Mouse (Mus musculus) G1E-ER4 (cell line): ENCODE measurements around the gene Tox4. TPM values are rescaled to one million over a fixed set of nuclear protein-coding genes. Genes with fewer than 3 reads are reported as not detected.

Experiments
- GATA1 ChIP-seq: IDR thresholded peaks from one replicate; pipeline ENCODE4 v1.8.0; 2012; ENCODE audit warnings: low read length, inconsistent platforms
- polyA plus RNA-seq: library from polyadenylated mRNA; stranded (reverse); fragments of >175 nt; gene quantifications from 2 replicates; pipeline ENCODE4 v1.2.3, GENCODE M21; 2012

The Tox4 gene
- polyA plus RNA-seq, 1 experiment: 52.5 TPM

DNA sequence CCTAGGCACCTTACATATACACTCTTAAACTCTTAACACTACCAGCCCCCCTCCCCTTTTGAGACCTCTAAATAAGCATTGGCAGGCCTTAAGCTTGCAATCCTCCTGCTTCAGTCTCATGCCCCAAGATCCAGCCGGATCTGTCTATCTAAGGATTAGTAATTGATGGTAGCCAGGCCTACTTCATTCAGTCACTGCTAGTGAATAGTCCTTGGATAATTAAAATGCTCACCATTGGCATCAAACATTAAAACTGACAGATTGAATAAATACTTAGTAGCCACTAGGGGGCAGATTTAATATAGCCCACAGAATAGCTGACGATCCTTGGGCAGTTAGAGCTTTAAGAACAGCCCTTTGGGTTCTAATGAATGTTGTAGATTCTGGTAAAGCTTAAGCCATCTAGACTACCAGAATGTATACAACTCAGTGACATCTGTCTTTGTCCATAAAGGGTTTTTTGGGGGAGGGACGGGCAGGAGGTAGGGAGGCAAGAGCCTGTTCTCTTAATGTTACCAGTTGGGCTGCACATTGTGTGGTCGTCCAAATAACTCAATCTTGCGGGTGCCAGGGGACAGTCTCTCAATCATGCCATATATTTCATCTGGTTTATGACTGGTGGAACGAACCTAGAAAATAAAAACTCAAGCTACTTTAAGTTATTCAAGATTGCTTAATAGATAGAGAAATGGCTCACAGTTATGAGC is 16.8 kb downstream of the Tox4 start:
- TF ChIP-seq GATA1: no peak

DNA sequence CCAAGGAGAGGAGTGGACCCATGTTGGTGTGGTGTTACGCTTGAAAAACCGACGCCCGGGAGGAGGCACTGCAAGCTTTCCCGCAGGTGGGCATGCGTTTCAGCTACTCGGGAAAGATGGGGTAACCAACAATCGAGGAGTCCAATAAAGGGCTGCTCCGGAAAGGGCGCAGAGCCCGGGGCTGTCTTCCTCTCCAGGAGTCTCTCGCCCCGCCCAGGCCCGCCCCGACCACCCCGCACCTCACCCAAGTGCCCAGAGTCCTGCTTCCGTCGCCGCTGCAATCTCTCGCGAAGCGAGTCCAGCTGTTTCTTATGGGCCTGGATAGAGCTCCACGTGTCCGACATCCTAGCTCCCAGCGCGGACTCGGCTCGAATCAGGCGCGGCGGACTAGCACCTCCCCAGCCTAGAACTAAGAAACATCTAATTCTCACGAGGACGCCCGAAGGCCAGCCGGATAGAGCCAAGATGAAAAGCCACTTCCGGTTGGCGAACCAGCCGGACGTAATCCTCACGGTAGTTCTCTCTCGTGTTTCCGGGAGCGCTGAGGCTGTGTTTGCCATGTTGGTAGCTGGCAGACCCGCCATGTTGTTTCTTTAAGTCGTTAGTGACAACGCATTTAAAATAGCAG is 25.8 kb downstream of the Tox4 start, which contains the start of gene Mettl3:
Gene Mettl3, minus strand, starts transcription at position 485 of the 628 bp plus-strand sequence.
- TF ChIP-seq GATA1: no peak

DNA sequence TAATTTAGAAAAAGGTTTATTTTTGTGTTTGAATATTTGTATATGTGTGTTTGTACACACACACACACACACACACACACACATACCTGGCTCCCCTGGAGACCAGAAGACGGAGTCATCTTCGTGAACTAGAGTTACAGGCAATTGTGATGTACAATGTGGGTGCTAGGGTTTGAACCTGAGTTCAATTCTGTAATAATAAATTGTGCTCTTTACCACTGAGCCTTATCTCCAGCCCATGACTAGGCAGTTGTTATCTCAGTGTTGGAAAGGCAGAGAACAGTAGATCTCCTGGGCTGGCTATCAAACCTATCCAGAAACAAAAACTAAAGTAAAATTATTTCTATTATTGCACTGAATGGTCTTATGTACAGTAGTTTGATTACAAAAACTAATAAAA is 27.2 kb downstream of the Tox4 start:
- peak; percentile 85 for TF ChIP-seq GATA1

DNA sequence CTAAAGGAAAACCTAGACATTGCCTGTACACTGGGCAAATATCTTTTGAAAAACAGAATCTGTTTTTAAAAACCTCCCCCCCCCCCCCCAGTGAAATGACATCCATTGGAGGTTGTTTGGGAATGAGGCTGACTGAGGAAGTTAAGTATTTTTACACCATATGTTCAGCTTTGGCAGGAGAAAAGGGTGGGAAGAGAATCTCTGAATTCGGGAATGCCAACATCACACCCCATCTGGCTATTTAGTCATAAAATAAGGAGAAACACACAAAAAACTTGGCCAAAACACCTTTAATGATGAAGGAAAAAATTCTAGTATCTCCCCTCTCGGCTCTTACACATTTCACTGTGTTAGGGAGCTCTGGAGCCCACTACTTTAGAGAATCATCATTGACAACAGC is 32.0 kb downstream of the Tox4 start:
- TF ChIP-seq GATA1: no peak

DNA sequence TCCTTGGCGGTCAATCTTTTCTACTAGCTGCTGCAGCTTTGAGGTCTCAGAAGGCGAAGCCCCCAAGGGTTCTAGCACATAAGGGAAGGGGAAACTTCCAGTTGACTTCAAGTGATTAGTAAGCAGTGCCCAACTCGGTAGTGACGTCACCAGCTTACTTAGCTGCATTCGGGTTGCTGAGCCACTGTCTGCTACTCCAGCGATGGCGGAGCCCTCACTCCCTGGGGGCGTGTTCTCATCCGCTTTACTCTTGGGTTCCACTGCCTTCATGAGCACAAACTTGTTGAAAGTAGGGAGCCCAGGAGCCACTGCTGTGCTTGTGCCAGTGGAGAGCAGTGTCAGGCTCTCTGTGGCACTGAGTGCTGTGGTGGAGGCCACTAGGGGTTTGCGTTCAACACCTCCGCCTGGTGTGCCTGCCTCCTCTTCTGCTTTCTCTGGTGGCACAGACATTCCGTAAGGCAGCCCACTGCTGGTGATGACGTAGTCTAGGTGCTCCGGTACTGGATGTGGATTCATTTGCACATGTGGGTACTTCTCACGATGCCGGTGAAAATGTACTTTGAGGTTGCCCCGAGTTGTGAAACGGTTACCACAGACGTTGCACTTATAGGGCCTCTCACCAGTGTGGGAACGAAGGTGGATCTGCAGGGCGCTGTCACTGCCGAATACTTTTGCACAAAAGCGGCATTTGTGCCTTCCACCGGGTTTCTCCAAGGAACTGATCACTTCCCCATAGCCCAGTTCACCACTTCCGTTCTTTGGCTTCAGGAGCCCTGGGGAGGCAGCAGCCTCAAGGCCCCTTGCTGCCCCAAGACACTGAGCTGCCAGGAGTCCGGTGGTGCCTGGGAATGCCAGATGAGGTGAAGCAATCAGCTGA is 35.2 kb downstream of the Tox4 start:
- TF ChIP-seq GATA1: no peak

DNA sequence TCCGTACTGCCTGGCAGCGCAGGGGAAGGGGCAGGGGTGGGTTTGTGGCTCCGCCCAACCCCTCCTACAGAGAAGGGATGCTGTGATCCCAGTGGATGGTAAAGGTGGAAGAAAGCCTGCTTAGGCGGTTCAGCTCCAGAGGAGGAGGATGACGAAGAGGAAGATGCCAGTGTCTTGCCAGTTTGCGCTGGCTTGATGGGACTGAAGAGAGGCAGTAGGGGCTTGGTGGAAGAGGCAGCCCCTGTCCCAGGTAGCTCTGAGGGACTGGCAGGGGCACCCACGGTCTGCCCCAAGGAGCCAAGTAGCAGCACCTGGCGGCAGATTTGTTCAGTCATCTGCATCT is 35.8 kb downstream of the Tox4 start:
- TF ChIP-seq GATA1: no peak

DNA sequence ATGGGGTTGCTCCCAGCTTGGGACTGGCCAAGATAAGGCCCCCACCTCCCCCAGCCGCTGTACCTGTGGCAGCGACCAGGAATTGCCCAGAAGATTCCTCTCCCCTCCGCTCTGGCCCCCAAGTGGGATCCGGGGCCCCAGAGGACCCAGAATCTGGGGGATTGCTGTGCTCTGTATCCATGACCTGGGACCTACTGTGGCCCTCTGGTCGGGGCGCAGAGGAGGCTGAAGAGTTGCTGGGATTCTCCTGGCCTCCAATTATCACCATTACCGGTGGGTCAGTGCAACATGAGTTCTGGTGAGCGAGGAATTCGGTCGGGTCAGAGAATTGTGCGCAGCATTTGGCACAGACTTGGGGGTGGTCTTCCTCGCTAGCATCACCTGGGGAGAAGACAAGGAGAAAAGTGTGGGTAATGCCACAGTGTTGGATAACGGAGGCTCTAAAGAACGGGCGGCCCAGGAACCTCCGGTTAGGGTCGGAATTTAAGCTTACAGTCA is 36.4 kb downstream of the Tox4 start:
- TF ChIP-seq GATA1: no peak

DNA sequence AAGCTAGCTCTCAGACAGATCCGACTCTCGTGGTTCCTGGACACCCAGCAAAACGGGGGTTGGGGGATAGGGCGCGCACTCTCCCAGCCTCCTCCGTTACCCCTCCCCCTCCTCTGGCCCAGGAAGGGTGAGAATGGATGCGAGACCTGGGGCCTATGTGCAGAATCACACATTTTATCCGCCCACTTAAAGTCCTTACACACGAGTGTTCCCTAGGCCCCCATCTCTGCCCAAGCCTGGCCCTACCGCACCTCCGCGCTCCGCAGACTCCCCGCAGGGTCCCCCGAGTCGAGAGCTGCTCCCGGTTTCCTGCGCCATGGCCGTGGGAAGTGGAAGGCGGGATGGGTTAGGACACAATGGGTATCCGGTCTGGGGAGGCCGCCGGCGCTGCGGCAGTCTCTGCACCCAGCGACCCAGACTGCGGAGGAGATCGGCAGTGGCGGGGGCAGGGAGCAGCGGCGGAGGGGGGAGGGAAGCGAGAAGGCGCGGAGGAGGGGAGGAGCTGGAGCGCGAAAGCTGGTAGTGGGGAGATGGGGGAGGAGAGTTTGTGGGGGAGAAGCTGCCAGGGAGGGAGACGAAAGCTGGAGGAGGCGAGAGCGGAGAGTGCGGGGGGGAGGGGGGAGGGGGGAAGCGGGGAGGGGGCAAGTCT is 37.0 kb downstream of the Tox4 start:
- TF ChIP-seq GATA1: no peak

DNA sequence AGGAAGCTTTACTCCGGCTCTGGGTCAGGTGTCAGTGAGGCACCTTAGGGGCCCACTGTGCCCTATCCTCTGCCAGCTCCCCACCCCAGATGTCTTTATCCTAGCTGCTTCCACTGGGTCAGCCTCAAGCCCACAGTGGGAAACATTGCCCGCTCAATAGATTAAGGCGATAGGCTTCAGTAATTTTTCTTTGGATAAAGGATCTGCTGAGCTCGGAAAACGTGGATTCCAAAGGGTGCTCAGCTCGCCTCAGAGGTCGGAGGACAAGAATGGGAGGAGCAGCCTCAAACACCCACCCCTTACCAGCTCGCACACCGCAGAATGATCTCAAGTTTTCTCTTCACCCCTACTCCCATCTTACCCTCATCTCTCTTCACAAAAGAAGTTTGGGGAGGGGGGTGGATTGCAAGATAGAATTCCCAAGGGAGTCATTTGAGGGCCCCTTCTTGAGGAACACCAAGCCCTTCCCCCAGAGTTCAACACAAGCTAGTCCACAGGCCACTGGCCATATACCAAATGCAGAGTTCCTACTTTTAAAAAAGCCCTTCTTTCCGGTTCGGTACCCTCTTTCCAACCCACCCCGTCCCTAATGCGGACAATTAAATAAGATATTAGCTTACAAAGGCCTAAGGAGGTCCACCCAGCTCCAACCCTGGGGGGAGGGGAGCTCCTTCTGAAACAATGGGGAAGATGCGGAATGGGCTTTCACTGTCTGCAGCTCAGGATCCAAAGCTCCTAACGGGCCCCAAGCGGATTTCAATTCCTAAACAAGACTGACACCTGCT is 37.7 kb downstream of the Tox4 start:
- TF ChIP-seq GATA1: no peak

DNA sequence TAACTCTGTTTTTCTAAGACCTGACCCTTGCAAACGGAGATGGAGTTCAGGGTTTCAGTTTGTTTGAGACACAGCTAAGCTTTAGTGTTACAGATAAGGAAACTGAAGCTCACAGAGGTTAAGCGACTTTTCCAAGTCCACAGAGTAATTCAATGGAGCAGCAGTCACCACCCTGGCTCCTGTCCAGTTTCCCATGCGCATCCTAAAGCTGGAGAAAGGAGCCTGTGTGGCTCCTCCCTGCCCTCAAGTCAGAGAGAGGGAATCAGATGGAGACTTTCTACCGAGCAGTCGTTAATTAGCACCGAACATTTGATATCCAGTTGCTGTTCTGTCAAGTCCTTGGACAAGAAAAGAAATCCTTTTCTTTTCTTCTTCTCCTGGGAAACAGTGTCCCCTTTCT is 40.4 kb downstream of the Tox4 start:
- no peak for TF ChIP-seq GATA1

DNA sequence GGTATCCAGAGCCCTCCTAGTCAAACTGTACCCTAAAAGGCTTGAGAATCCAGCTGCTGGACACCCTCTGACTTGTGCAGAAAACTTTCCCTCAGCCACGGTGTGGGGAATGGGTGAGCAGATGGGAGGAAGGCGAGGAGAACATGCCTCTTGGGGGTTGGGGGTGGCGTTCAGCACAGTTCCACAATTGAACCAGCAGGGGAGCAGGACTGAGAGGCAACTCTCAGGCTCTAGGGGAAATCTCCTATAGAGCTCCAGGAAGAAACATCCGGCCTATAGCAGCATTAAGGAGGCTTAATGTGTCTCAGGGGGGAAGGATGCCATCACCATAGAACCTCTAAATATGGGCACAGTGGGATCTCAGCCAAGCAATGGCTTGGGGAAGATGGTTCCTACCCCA is 46.9 kb downstream of the Tox4 start:
- TF ChIP-seq GATA1: no peak

DNA sequence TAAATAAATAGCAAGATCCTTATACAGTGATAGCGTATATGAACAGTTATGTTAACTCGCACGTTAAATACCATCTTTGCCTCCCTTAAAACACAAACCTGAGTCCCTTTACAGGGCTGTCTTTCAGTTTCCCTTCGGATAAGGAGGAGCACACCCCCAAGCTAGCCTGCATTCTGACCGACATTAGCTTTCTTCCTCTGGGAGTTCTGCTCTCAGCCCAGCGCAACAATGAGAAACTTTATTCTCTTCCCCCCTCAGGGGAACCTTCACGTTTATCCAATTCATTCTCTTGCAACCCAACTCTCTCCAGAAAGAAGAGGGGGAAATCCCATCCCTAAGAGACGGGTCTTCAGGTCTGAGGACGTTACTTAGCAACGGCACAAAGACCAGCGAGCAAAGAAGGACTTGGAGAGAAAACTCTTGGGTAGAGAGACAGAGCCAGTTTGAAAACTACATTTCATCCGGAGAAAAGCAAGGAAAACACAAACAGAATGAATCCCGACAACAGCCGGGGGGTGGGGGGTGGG is 48.5 kb downstream of the Tox4 start:
- TF ChIP-seq GATA1: no peak

DNA sequence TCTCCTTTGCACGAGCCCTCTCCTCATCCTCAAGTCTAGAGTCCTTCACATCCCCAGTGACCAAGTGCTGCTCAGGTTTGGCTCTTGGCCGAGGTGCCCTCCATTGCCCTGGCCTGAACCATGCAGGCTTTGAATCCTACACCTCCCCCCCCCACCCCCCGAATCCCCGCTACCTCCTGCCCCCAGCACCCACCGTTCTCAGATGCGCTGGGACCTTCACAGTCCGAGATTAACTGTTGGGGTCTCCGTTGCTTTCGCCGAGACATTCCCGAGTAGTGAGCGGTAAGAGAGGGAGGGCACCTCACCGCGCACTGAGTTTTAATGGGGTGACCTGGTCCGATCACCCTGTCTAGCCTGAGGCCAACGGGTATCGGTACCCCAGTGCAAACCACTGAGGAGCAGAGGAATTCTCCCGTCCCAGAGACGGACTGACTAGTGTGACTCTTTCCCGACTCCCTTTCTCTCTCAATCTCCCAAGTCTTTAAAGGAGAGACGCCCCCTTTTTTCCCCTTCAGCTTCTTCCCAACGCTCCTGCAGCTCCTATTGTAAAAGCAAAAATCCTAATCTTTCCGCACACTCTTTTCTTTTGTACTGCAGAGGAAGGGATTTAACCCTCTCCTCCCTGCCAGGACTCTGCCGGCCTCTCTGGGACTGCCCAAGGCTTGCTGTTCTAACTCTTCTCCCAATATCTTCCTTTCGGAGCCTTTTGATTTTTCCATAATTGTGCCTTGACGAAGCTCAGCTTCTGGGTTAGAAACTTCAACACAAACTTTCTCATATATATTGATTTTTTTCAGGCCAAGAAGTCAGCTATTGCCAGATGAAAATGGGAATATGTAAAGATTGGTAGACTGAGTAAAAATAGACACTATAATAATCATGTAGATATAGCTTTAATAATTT is 49.2 kb downstream of the Tox4 start, which contains the start of gene Sall2:
Gene Sall2, minus strand, starts transcription at position 853 of the 903 bp plus-strand sequence.
- no peak for TF ChIP-seq GATA1
